Mouse (Mus musculus) right cerebral cortex, postnatal 36 days (tissue): Measurements from ENCODE around the gene Dand5.

ENCODE experiments used
- DNase-seq, 2 experiments: peaks; one replicate each; pipeline ENCODE4 v3.0.0; 2022; ENCODE audit warnings: low spot score in 2 of 2, mixed read lengths in 1 of 2

Dand5 gene

GRCm38 (mm10) chr8:84783919-84784581, 38.6 kb downstream of the Dand5 start:
- DNase-seq: no peak

GRCm38 (mm10) chr8:84783198-84783918, 39.3 kb downstream of the Dand5 start:
- DNase-seq: no peak

DNA sequence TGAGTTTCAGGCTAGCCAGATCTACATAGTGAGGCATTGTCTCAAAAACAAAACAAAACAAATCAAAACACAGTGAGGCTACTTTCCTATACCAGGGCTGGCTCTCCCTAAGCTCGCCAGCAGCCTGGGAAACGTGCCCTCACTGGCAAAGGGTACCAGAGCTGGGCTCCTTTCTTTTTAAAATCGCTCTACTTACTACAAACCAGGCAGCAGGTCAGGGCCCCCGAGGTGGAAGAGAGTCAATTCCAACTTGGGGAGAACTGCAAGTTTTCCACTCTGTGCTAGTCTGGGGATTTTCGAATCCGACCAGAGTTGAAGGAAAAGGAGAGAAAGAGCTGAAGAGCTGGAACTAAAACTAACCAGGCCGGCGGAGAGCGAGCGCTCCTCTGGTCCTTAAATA, 39.9 kb downstream of the Dand5 start:
- DNase-seq: no peak

DNA sequence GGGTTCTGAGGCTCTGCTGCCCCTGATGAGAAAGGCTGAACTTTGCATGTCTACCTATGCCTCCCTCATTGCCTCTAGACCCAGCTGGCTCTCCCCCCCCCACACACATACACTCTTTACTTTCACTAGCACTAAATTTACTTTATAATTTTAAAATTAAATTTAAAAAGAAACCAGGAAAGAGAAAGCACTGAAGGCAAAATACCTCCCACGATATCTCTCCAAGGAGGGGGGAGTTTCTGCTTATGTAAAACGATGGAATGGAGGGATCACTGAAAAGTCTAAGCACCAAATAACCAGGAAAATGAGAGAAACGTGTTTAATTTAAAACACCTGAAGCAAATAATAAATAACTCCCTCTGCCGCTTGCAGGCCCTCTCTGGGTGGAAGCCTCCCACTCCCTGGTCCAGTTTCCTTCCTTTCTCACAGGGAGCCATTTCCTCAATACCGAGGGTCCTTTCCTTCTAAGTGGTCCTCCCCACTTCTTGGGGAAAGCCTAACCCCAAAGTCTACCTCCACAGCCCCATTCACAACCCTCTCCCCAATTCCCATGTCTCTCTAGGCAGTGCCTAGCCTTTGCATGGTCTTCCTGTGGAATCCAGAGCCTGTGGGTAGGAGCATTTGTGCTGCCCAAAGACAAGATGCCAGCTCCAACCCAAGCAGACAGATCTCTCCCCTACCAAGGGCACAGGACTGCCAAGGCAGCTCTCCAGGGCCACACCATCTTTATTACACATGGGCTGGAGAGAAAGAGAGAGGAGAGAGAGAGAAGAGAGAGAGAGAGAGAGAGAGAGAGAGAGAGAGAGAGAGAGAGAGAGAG, 40.7 kb downstream of the Dand5 start:
- no peak for DNase-seq

DNA sequence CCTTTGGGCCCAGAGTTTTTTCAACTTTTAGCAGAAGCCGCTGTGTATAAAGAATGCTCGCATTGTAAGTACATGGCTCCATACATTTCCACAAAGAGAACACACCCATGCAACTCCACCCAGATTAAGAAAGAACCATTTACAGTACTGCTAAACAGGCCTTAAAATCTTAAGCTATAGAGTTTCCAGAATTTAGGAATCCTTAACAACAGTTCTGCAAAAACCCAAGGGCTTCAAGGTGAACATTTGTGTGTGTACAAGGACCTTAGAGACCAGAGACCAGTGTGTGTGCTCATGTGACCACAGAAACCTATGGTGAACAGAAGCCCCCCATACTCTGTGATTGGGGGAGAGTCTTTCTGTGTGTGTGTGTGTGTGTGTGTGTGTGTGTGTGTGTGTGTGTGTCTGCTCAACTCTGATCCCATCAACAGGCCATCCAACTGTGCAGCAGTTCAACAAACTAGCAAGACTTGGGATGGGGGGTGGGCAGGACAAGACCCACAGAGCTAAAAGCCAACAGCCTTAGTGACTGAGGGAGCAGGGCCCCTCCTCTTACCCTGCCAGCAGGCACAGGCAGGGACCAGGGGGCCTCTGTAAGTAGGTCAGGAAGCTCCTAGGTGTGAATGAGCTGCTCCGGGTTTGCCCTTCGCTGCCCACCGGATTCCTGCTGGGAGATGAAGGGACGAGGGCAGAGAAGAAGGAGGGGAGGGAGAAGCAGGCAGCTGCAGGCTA, 41.5 kb downstream of the Dand5 start:
- no peak for DNase-seq

DNA sequence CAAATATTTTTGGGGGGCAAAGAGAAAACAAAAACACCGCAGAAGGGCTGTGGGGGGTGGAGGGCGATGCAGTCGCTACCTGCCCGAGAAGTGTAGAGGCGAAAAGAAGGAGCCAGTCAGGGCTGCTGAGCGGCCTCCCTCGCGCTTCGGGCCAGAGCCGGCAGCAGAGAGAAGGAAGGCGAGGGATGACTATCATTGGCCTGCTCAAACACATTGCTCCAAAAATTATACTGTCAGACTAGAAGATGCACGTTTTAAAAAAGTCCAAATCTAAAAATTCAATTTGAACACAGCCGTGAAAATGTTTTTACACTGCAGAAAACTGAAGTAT, 42.4 kb downstream of the Dand5 start:
- DNase-seq: no peak

DNA sequence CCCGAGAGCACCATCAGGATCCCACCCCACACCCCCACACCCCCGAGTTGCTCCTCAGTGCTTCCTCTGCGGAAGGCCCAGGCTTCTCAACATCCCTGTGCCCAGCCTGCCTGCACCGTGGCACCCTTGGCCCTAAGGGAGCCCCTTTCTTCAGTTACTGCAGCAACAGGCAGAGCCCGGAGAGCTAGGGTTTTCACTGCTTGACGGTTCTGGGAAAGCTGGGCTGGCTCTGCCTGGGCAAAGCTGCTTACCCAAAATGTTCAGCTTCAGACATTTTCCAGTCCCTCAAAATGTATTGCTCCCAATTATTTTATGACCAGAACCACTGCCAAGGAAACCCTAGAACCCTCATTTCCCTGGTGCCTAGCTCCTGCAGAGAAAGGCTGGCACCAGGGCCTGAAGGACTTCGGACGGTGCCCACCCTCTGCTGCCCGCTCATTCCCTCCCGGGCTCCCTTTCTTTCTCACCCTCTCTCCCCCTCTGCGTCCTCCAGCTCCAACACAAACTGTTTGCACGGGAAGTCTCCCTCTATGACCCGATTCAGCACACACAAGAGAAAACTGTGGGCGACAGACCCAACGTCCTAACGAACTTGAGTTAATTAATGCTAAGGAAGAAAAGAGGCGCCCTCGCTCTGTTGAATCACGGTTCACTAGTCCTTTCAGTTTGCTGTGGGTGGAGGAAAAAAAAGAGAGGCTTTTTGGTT, 43.0 kb downstream of the Dand5 start:
- no peak for DNase-seq

DNA sequence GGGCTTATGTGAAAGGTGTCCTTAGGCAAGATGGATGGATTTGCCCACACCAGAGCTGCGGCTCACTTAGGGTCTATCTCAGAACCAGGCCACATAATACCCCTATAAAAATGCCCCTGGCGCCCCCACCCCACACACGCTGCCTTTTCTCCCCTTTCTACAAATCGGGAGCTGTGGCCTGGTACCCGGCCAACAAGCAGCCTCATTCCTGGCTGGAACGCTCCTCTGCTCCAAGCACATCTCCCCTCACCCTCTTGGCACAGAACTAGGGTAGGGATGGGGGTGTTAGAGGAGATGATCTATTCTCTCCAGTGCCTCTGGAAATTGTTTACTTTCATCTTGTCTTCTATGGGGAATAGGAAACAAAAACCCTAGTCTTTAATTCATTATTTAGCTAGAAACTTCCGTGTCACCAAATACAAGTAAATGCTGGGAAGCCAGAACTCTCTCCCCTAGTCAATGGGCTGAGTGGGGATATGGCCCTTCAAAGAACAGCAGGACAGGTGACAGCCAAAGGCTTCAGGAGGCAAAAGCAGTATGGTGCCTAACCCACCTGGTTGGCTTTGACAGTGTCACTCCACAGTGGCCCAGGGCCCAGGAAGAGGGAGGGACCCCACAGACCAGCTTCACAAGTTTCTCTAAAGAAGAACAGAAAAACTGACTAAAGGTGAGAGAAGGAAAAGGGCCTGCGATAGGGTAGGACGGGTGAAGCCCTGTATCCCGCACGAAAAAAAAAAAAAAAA, 43.8 kb downstream of the Dand5 start:
- DNase-seq: no peak

DNA sequence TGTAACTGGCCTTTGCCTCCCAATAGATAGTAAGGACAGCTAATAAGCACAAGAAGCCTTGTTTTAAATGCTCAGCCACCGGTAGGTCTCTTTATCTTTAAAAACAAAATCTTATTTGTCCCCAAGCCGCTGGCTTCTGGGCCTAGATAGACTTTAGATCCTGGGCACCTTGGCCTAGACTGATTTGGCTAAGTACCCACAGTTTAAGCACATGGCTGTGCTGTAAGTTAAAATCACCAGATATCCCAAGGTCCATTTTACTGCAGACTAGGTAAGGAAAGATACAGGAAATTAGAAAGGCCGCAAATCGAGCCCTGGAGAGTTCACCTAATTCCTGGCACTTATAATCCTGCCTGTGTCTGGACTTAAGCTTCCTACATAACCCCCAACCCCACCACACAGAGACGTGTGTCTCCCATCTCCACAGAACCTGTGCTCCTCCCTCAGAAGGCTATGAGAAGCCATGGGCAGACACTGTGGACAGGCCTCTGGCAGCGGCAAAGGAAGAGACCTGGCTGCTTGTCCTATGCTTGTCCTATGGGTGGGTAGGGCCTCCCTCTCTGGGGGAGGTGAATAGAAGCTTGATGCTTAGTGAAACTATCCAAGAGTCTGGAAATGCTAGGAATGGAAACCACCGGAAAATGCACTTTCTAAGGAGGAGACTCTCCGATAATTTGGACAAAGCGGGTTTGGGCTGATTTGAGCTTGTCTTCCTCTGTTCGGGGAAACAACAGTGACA, 44.6 kb downstream of the Dand5 start:
- DNase-seq: no peak

DNA sequence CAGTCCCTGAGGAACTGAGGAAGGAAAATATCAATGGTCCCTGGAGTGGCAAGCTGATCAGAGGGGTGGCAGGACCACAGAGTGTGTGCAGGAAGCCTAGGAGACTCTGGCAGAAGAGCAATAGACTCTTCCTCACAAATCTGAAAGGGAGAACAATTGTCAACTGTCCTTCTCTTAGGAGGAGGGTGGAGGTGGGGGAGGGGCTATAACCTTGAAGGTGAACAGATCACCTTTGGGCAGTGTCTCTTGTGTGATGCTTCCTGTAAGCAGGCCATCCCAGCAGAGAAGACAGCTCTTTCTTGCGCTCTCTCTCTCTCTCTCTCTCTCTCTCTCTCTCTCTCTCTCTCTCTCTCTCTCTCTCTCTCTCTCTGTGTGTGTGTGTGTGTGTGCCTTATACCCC, 46.1 kb downstream of the Dand5 start:
- no peak for DNase-seq

DNA sequence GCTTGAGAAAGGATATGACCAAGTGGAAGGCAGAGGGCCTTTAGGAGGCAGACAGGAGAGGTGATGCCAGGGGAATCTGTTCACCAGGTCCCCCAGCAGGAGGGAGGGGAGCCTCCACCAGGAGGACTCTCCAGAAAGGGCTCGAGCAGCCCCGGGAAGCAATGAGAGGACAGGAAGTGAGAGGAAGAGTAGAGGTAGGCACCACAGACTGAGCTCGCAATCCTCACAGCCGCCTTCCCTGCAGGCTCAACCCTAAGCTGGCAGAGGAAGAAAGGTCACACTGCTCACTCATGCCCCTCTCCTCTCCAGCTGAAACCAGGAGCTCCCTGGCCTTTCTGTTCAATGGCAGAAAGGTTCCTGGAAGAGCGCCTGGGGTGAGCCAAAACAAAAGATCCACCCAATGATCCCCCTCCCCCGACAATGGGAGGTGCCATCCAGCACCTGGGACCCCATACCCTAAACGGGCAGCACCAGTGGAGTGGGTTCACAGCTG, 47.0 kb downstream of the Dand5 start:
- no peak for DNase-seq

DNA sequence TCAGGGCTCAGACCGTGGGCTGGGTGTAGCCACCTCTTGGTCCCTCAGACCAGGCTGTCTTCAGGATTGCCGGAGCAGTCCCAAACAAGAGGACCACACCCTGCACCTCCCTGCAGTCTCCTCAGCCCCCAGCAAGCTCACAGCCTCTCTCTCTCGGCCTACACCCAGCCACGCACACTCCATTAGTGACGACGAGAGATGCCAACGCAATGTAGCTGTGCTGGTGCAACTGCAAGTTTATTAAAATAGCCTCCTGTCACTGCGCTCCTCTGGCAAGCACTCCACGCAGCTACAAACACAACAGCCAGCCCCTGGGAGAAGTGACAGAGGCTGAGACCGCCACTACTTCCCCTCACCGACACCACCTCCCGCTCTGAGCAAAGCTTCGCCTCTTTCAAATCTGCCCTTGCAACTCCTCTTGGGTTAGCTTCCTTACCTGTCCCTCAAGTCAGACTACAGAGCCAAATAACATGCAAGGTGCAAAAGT, 47.5 kb downstream of the Dand5 start:
- peak in 1 of 2 experiments; percentile 77 for DNase-seq

DNA sequence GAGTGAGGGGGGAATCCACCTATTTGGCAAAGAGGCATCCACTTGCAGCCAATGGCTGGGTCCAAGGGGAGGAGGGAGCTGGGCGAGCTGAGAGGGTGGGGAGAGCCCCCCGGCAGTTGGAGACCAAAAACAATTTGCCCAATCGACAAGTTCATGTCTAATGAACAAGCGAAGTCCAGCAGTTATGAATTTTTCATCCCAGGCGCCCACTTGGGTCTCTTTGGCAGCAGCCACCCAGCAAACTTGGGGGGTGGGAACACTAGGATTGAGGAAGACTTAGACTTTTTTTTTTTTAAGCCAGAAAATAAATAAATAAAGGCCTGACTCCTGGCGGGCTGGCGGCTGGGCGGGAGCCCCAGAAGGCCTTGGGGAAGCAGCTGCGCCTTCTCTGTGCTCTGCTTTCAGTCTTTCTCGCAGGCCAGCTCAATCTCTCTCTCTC, 48.1 kb downstream of the Dand5 start:
- DNase-seq: no peak

DNA sequence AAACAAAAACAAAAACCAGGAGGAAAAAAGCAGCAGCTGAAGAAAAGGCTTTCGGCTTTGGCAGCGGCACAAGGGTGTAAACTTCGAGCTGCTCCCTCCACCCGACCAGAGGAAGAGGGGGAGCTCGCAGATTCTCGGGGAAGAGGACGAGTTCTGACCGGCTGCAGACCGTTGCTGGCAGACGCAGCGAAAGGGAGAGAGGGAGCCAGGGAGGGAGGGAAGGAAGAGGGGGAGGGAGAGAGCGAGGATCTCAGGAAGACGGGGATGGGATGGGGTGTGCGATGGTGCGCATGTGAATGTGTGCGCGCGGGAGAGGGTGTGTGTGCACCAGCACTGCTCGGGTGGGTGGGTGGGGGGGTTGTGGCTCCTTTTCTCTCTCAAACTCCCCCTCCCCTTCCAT, 48.8 kb downstream of the Dand5 start:
- DNase-seq: peak; percentile 74 to 82

DNA sequence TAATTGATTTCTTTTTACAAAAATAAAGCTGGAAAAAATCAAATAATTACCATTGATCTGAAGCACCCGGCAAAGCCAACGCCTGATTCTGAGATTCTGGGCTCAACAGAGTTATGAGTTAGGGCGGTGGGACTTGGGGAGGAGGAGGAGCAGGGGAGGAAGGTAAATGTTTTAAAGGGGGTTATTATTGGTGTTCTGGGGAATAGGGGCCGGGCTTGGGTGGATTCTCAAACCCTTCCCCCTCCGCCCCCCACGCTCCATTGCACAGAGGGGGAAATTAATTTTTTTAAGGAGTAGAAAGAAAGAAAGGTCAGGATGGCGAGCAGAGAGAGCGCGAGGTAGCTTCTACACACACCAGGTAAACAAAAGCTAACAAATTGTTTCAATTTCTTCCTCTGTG, 49.3 kb downstream of the Dand5 start:
- DNase-seq: no peak

DNA sequence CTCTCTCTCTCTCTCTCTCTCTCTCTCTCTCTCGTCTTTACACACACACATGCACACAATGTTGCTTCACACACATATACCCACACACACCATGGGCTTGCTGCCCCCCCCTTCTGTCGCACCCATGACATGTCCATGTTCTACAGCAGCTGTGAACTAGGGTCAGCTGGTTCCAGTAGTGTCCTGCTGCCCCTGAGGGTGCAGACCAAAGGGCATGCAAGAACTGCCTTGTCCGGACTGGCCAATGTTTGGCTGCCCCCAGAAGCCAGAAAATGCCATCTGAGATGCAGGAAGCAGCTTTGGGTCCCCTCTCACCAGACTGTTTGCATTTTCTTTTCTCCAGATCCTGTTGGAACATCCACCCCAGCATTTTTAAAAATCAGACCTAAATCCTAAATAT, 50.0 kb downstream of the Dand5 start:
- no peak for DNase-seq

DNA sequence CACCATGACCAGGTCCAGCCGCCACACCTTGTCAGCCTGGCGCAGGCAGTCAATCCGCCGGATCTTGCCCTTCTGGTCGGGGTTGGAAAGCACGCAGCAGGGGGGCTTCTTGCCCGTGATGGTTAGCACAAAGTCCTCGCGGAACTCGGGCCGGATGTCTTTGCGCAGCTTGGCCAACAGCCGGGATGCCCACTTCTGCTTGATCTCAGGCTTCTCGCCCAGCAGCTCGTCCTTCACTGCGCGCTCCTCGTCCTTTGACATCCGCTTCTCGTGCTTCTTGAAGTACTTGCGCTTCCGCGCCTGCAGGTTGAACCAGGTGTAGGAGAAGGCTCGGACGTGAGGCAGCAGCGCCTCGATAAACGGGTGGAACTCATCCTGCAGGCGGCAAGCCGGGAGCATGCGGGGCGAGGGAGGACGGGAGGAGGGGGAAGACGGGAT, 50.7 kb downstream of the Dand5 start:
- no peak for DNase-seq

DNA sequence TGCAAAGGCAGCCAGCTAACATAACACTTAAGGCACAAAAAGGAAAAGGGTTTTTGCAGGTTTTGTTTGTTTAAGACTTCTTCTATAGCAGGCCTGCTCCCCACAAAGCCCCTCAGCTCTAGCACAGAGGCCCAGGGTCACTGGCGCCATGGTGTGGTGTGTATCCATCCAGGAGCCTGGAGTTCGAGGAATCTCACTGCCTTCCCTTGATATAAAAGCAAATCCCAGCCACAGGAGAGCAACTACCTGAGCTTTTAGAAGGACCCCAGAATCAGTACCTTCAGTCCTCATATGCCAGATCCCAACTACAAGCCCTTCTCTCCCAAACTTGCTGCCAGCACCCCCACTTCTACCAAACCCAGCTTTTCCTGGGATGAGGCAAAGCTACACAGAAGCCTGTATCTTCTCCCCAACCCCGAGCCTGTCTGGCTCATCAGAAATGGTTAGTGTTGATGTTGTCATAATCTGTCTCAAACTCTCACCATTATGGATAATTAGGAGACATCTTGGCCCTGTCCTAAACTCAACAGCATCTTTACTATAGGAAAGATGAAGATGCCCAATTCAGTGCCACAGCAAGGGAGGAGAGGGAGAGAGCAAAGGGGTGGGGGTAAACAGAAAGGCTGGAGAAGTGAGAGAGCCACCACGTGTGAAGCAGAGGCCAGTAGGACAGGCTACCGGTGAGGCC, 51.5 kb downstream of the Dand5 start:
- no peak for DNase-seq
